Mouse (Mus musculus): ENCODE data around the gene Crb1.

- TF ChIP-seq POLR2A (IDR thresholded peaks at IDR 0.05; ENCODE audit: insufficient read length, low read depth) (no peak), MAX (IDR thresholded peaks at IDR 0.05; ENCODE audit: low read depth) (no peak), TCF12 (IDR thresholded peaks at IDR 0.05; ENCODE audit: insufficient read depth, poor library complexity, severe bottlenecking) (no peak), USF1 (IDR thresholded peaks at IDR 0.05; ENCODE audit: low read depth) (no peak), E2F4 (IDR thresholded peaks at IDR 0.05; ENCODE audit: insufficient read depth) (no peak), MYOD1 (IDR thresholded peaks at IDR 0.05; ENCODE audit: control insufficient read depth in 1 of 3, insufficient read length in 2 of 3, low read depth in 2 of 3) (no peak), TCF3 (IDR thresholded peaks at IDR 0.05; ENCODE audit: insufficient read length, low read depth) (no peak), POLR2AphosphoS2 (IDR thresholded peaks at IDR 0.05; ENCODE audit: insufficient read length, low read depth) (no peak), REST (IDR thresholded peaks at IDR 0.05; ENCODE audit: insufficient read depth, insufficient read length) (no peak), CEBPB (IDR thresholded peaks at IDR 0.05; ENCODE audit: insufficient read depth, poor library complexity, severe bottlenecking) (no peak)
Observed at GRCm38 (mm10) chr1:139267844-139268243, 109.1 kb downstream of the Crb1 start.
